Mouse (Mus musculus): ENCODE measurements around the gene Galntl6.

DNA sequence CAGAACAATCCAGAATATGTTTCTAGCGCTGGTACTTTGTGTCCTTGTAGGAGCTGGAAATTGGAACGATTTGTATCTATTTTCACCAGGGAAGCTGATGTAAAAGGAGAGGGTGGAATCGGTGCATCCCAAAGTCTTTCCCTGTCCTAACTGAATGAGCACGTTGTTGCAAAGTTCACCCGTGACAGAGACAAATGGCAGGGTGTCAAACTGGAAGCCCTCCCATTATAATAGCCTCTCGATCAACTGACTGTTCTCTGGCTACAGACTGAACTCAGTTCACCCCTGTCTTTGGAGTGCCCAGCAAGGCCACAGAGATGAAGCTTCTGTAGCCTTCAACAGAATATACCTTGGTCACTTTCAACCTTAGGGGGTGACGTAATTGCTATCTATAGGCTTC, 1132.9 kb downstream of the Galntl6 start:
- no peak for TF ChIP-seq CTCF (conservative IDR thresholded peaks at IDR 0.05; ENCODE audit: low read length)
- no peak for TF ChIP-seq POU5F1 (IDR thresholded peaks at IDR 0.05; ENCODE audit: borderline replicate concordance, low read length)

All from E14TG2a.4 (cell line).